Mouse (Mus musculus): ENCODE measurements around the gene Myb. TPM values are rescaled to one million over a fixed set of nuclear protein-coding genes. Genes with fewer than 3 reads are reported as not detected.

Myb gene
- total and polyA plus RNA-seq, 2 experiments = 0.09 to 0.10 TPM

DNA sequence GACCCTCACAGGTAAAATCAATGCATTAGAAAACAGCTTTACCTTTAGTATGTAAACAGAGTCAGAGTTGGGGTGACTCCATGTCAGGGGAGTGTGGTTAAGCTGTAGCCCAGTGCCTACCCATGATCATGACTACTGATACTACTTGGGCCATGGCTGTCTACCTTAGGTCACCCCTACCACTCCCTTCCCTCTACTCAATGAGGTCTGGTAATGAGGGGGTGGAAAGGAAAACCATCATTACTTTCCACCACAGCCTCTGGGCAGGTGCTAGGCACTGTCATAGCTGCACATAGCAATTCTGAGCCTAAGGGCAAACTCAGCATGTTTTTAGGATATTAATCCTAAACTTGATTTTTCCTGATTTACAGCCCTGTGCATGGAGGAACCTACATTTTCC is 27.1 kb upstream of the Myb start:
- Histone ChIP-seq H3K27me3 (ENCODE audit: control insufficient read depth, insufficient read depth, low read length) (no peaks in the 10 kb centered on the region), H3K79me2 (ENCODE audit: control insufficient read depth, insufficient read depth, low read length) (no peaks in the 10 kb centered on the region), H3K27ac (replicated peaks; ENCODE audit: insufficient read depth, low read depth, low read length) (no peak overlapping the region), H3K36me3 (ENCODE audit: control insufficient read depth, insufficient read depth, low read length) (no peaks in the 10 kb centered on the region), H3K4me1 (ENCODE audit: control insufficient read depth, insufficient read depth, low read length) (no peaks in the 10 kb centered on the region), H3K4me3 (ENCODE audit: insufficient read depth, low read depth, low read length) (no peak overlapping the region), H3K9ac (ENCODE audit: low read depth, low read length) (no peak overlapping the region)
- TF ChIP-seq POLR2A (IDR thresholded peaks at IDR 0.05; ENCODE audit: extremely low read depth, insufficient read depth, low read length) = no peak
- TF ChIP-seq CTCF (IDR thresholded peaks at IDR 0.05; ENCODE audit: low read depth, low read length) = no peak
- DNase-seq (ENCODE audit: extremely low read depth, low read depth, low spot score) = no peak

DNA sequence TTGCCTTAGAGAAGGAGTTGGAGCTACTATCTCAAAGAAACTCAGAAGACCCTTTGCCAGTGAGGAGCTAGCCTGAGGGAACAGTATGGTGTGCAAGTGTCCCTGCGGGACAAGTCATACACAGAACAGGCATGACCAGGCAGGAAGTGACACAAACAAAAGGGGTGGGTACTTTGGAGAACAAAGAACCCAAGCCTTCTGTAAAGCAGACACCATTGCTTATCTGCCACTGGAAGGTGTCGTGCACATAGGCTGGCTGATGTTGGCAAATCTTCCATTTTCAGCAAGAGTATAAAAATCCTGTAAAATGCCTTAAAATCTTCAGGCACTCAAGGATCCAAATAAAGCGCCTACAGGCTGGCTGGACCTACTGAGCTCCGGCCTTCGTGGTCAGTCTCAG is 25.9 kb upstream of the Myb start:
- H3K9ac ChIP-seq (ENCODE audit: low read depth, low read length) = no peak overlapping the region
- H3K4me3 ChIP-seq (ENCODE audit: insufficient read depth, low read depth, low read length) = no peak overlapping the region
- DNase-seq (ENCODE audit: extremely low read depth, low read depth, low spot score) = no peak
- no peaks in the 10 kb centered on the region for H3K27me3 ChIP-seq (ENCODE audit: control insufficient read depth, insufficient read depth, low read length)
- 73% methylated on average over 5 of the region's 5 CpGs for WGBS
- no peaks in the 10 kb centered on the region for H3K36me3 ChIP-seq (ENCODE audit: control insufficient read depth, insufficient read depth, low read length)
- no peak for TF ChIP-seq POLR2A (IDR thresholded peaks at IDR 0.05; ENCODE audit: extremely low read depth, insufficient read depth, low read length)
- TF ChIP-seq CTCF (IDR thresholded peaks at IDR 0.05; ENCODE audit: low read depth, low read length) = no peak
- H3K79me2 ChIP-seq (ENCODE audit: control insufficient read depth, insufficient read depth, low read length) = no peaks in the 10 kb centered on the region
- no peaks in the 10 kb centered on the region for H3K4me1 ChIP-seq (ENCODE audit: control insufficient read depth, insufficient read depth, low read length)
- H3K27ac ChIP-seq (replicated peaks; ENCODE audit: insufficient read depth, low read depth, low read length) = no peak overlapping the region

DNA sequence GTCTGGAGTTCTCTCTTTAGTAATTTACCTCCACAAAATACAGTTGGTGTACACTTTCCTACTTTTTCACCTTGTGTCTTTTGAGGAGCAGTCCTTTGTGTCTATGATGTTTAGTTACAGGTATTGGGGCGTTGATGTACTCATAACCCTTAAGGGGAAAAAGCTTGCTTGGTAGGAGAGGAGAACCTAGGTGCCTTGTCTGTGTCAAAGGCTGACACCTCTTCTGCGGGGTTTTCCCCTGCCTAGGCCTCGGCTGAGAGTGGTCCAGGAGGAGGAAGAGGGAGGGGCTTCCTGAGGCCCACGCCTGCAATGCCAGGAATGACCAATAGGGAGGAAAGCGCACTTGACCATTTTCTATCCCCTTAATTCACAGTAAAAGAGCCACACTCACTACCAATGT is 17.9 kb upstream of the Myb start:
- no peak overlapping the region for H3K9ac ChIP-seq (ENCODE audit: low read depth, low read length)

DNA sequence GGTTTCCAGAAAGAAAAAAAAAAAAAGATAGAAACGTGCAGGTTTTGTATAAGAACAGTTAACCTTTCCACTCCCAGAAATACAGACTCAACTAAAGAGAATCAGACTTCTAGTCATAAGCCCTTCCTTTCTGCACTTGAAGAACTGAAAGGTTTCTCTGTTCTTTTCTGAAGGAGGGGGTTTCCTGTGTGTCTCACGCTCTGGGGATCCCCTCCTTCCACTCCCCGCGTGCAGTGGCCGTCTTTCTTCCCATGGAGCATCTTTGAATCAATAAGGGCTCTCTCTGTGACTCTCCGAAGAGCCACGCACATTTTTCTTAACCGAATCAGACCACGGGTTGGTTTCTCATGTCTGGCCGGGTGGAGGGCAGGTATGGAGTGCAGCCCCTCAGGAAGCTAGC is 17.5 kb upstream of the Myb start:
- 85% methylated on average over 10 of the region's 10 CpGs for WGBS
- DNase-seq (ENCODE audit: extremely low read depth, low read depth, low spot score) = no peak
- Histone ChIP-seq H3K4me3 (ENCODE audit: insufficient read depth, low read depth, low read length) (no peak overlapping the region), H3K27me3 (ENCODE audit: control insufficient read depth, insufficient read depth, low read length) (no peaks in the 10 kb centered on the region), H3K27ac (replicated peaks; ENCODE audit: insufficient read depth, low read depth, low read length) (no peak overlapping the region), H3K4me1 (ENCODE audit: control insufficient read depth, insufficient read depth, low read length) (no peaks in the 10 kb centered on the region), H3K79me2 (ENCODE audit: control insufficient read depth, insufficient read depth, low read length) (no peaks in the 10 kb centered on the region), H3K36me3 (ENCODE audit: control insufficient read depth, insufficient read depth, low read length) (no peaks in the 10 kb centered on the region), H3K9ac (ENCODE audit: low read depth, low read length) (no peak overlapping the region)
- no peak for TF ChIP-seq CTCF (IDR thresholded peaks at IDR 0.05; ENCODE audit: low read depth, low read length)
- no peak for TF ChIP-seq POLR2A (IDR thresholded peaks at IDR 0.05; ENCODE audit: extremely low read depth, insufficient read depth, low read length)

More for the DNA sequence above, 17.9 kb upstream of the Myb start:
- 0 out of 2 replicates have a peak, but pooled peaks have one; percentile 7 for TF ChIP-seq CTCF (IDR thresholded peaks at IDR 0.05; ENCODE audit: low read depth, low read length)
- no peak for TF ChIP-seq POLR2A (IDR thresholded peaks at IDR 0.05; ENCODE audit: extremely low read depth, insufficient read depth, low read length)
- 53% methylated on average over 5 of the region's 5 CpGs for WGBS
- Histone ChIP-seq H3K27ac (replicated peaks; ENCODE audit: insufficient read depth, low read depth, low read length) (no peak overlapping the region), H3K4me3 (ENCODE audit: insufficient read depth, low read depth, low read length) (no peak overlapping the region), H3K27me3 (ENCODE audit: control insufficient read depth, insufficient read depth, low read length) (no peaks in the 10 kb centered on the region), H3K4me1 (ENCODE audit: control insufficient read depth, insufficient read depth, low read length) (no peaks in the 10 kb centered on the region), H3K79me2 (ENCODE audit: control insufficient read depth, insufficient read depth, low read length) (no peaks in the 10 kb centered on the region), H3K36me3 (ENCODE audit: control insufficient read depth, insufficient read depth, low read length) (no peaks in the 10 kb centered on the region)
- no peak for DNase-seq (ENCODE audit: extremely low read depth, low read depth, low spot score)

DNA sequence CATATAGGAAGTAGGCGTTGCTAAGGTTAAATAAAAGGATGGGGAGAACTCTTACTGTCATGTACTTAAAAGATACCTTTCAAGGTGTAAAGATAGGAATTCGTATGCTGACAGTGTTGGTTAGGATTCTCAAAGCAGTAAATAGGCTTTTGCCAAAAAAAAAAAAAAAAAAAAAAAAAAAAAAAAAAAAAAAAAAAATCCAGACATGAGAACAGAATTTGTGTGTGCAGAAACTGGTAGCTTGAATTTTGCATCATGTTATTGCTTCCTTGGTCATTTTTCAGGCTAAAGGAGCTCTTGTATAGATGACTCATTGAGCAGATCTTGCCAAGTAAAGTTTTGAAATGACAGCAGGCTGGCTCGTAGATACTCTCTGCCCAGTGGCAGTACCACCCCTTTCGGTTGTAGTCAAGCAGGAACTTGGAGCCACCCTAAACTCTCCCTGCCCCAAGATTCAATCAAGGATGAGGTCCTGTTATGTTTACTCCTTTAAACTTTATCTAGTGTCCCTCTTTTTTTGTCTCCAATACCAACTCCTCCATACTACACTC is 11.9 kb upstream of the Myb start:
- Histone ChIP-seq H3K27ac (replicated peaks; ENCODE audit: insufficient read depth, low read depth, low read length) (no peak overlapping the region), H3K4me3 (ENCODE audit: insufficient read depth, low read depth, low read length) (no peak overlapping the region), H3K79me2 (ENCODE audit: control insufficient read depth, insufficient read depth, low read length) (no peaks in the 10 kb centered on the region), H3K9ac (ENCODE audit: low read depth, low read length) (no peak overlapping the region), H3K4me1 (ENCODE audit: control insufficient read depth, insufficient read depth, low read length) (no peaks in the 10 kb centered on the region), H3K36me3 (ENCODE audit: control insufficient read depth, insufficient read depth, low read length) (no peaks in the 10 kb centered on the region), H3K27me3 (ENCODE audit: control insufficient read depth, insufficient read depth, low read length) (no peaks in the 10 kb centered on the region)
- TF ChIP-seq CTCF (IDR thresholded peaks at IDR 0.05; ENCODE audit: low read depth, low read length) (no peak), POLR2A (IDR thresholded peaks at IDR 0.05; ENCODE audit: extremely low read depth, insufficient read depth, low read length) (no peak)
- DNase-seq (ENCODE audit: extremely low read depth, low read depth, low spot score) = no peak
- WGBS = 74% methylated on average over 4 of the region's 4 CpGs

DNA sequence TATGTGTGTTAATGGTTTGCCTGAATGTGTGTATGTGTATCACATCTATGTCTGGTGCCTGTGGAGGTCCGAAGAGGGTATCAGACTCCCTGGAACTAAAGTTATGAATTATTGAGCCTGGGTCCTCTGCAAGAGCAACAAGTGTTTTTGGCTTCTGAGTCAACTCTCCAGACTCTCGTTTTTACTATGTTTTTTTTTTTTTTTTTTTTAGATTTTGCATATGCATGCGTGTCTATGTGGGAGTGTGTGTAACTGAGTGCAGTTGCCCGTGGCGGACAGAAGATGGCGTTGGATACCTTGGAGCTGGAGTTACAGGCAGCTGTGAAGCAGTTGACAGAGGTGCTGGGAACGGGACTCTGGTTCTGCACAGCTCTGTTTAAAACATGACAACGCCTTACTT is 7.7 kb upstream of the Myb start:
- Histone ChIP-seq H3K9ac (ENCODE audit: low read depth, low read length) (no peak overlapping the region), H3K79me2 (ENCODE audit: control insufficient read depth, insufficient read depth, low read length) (no peaks in the 10 kb centered on the region), H3K36me3 (ENCODE audit: control insufficient read depth, insufficient read depth, low read length) (no peaks in the 10 kb centered on the region), H3K4me1 (ENCODE audit: control insufficient read depth, insufficient read depth, low read length) (no peaks in the 10 kb centered on the region), H3K4me3 (ENCODE audit: insufficient read depth, low read depth, low read length) (no peak overlapping the region), H3K27me3 (ENCODE audit: control insufficient read depth, insufficient read depth, low read length) (no peaks in the 10 kb centered on the region), H3K27ac (replicated peaks; ENCODE audit: insufficient read depth, low read depth, low read length) (no peak overlapping the region)
- DNase-seq (ENCODE audit: extremely low read depth, low read depth, low spot score) = no peak
- TF ChIP-seq POLR2A (IDR thresholded peaks at IDR 0.05; ENCODE audit: extremely low read depth, insufficient read depth, low read length) = no peak
- no peak for TF ChIP-seq CTCF (IDR thresholded peaks at IDR 0.05; ENCODE audit: low read depth, low read length)
- 93% methylated on average over 8 of the region's 8 CpGs for WGBS

Measured in liver, adult 2 months (tissue).